Mouse (Mus musculus) splenic B cell, adult 2 months (primary cell): ENCODE results near the gene Srek1ip1.

Experiments used
- DNase-seq: peaks from one replicate; pipeline ENCODE4 v3.0.0-alpha.2; 2011; ENCODE audit warnings: low read depth, low spot score
- H3K27me3 ChIP-seq: 2 replicates; pipeline ENCODE4 v1.6.1; 2012; ENCODE audit warnings: mild to moderate bottlenecking, low read length, moderate library complexity, mixed read lengths; ENCODE audit not compliant: control insufficient read depth, poor library complexity, insufficient read depth, severe bottlenecking
- H3K36me3 ChIP-seq: 2 replicates; pipeline ENCODE4 v1.6.1; 2012; ENCODE audit warnings: mild to moderate bottlenecking, low read length, moderate library complexity, mixed read lengths; ENCODE audit not compliant: control insufficient read depth, poor library complexity, insufficient read depth, severe bottlenecking

The Srek1ip1 gene

GRCm38 (mm10) chr13:104883566-104884249 lies 91.4 kb downstream of the Srek1ip1 start:
- no peaks in the 10 kb centered on the region for H3K27me3 ChIP-seq
- no peak for DNase-seq
- no peaks in the 10 kb centered on the region for H3K36me3 ChIP-seq

- no peak for DNase-seq
- Histone ChIP-seq H3K27me3 (no peaks in the 10 kb centered on the region), H3K36me3 (no peaks in the 10 kb centered on the region)
Observed at GRCm38 (mm10) chr13:104886308-104887032, 94.2 kb downstream of the Srek1ip1 start.
